Mouse (Mus musculus) heart, adult 2 months (tissue): ENCODE data around the gene Olfr721-ps1. TPM values are rescaled to one million over a fixed set of nuclear protein-coding genes. Genes with fewer than 3 reads are reported as not detected.

Source experiments
- DNase-seq, 2 experiments: peaks; one replicate each; pipeline ENCODE4 v3.0.0; 2021
- H3K27ac ChIP-seq: fragments of 200-600 bp; 2 replicates; pipeline ENCODE4 v1.8.1; 2022
- H3K27me3 ChIP-seq: fragments of 200-500 bp; 2 replicates; pipeline ENCODE4 v1.6.1; 2012; ENCODE audit warnings: mild to moderate bottlenecking, low read length, inconsistent platforms, mixed read lengths; ENCODE audit not compliant: control insufficient read depth, insufficient read depth
- H3K36me3 ChIP-seq: fragments of 200-500 bp; 2 replicates; pipeline ENCODE4 v1.6.1; 2012; ENCODE audit warnings: low read length, inconsistent platforms; ENCODE audit not compliant: control insufficient read depth, insufficient read depth
- H3K4me1 ChIP-seq: fragments of 200-500 bp; 2 replicates; pipeline ENCODE4 v1.6.1; 2011; ENCODE audit warnings: low read length; ENCODE audit not compliant: control insufficient read depth, insufficient read depth
- H3K4me3 ChIP-seq: fragments of 200-600 bp; 2 replicates; pipeline ENCODE4 v1.8.1; 2022
- H3K79me2 ChIP-seq: fragments of 200-500 bp; replicated peaks from 2 replicates; pipeline ENCODE4 v1.6.1; 2012; ENCODE audit warnings: mild to moderate bottlenecking, inconsistent platforms, low read length, moderate library complexity, mixed read lengths; ENCODE audit not compliant: control insufficient read depth, insufficient read depth
- H3K9ac ChIP-seq: fragments of 200-500 bp; 2 replicates; pipeline ENCODE4 v1.6.1; 2012; ENCODE audit warnings: low read depth, mild to moderate bottlenecking, control low read depth, inconsistent platforms, low read length, mixed read lengths
- CTCF ChIP-seq: fragments of 200-600 bp; IDR thresholded peaks from 2 replicates; pipeline ENCODE4 v1.8.1; 2022; ENCODE audit warnings: antibody characterized with exemption, mild to moderate bottlenecking, moderate library complexity
- EP300 ChIP-seq: fragments of 200-500 bp; IDR thresholded peaks from 2 replicates; pipeline ENCODE4 v1.6.1; 2011; ENCODE audit warnings: low read depth, low read length, control low read depth; ENCODE audit not compliant: insufficient read depth
- POLR2A ChIP-seq: fragments of 200-500 bp; IDR thresholded peaks from 2 replicates; pipeline ENCODE4 v1.6.1; 2011; ENCODE audit warnings: mild to moderate bottlenecking, low read depth, low read length, control low read depth; ENCODE audit not compliant: insufficient read depth
- WGBS: fragments of 180-500 bp; shearing (Covaris S2); methylation state at CpG from one replicate; pipeline ENCODE4 v1.1.7; 2018; 5-methylcytosine and 5-hydroxymethylcytosine counted together
- intact Hi-C: fragments of 180-260 bp; cut with DNase I; formaldehyde crosslinking; loops from one replicate; pipeline ENCODE4 v1.15.1; 2025
- polyA plus RNA-seq: library from polyadenylated mRNA; depleted of rRNA; stranded (reverse); fragments of >200 nt; gene quantifications from 2 replicates; pipeline ENCODE4 v1.2.3, GENCODE M21; 2012; rRNA removed
- total RNA-seq, 2 experiments: library from RNA; stranded (reverse); gene quantifications; 2 replicates each; pipeline ENCODE4 v1.2.3; 2021

Olfr721-ps1 gene
- total and polyA plus RNA-seq, 3 experiments: not detected

DNA sequence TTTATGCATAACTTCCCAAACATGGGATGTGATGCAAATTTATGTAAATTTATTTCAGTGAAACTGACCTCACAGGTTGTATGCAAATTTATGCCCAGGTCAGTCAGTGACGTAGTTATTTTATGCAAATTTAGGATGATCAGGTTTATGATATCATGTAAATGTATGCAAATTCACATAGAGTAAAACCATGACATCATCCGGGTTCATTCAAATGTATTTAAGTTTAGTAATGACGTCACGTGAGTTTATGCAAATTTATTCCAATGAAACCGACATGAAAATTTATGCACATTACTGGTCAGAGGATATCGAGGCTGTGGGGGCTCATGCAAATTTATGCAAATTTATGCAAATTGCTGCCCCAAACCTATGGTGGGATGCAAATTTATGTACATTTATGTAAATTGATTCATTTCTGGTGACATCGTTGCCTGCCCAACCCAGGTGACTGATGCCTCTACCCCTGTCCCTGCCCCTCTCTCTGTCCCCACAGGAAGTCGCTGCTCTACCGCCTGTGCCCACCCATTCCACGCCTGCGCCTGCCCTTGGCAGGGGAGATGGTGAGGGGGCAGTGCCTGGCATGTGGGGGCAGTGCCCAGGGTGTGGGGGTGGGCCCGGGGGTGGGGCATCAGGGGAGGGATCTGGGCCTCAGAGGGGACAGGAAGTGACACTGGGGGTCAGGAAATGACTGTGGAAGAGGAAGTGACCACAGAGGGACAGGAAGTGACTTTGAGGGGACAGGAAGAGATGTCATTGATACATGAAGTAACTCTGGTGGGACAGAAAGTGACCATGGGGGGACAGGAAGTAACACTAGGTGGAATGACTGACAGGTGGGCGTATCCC, 46.4 kb upstream of the Olfr721-ps1 start:
- Histone ChIP-seq H3K79me2 (no peaks in the 10 kb centered on the region), H3K27me3 (no peaks in the 10 kb centered on the region), H3K4me1 (no peaks in the 10 kb centered on the region), H3K27ac (no peak overlapping the region), H3K36me3 (no peaks in the 10 kb centered on the region), H3K4me3 (no peak overlapping the region), H3K9ac (no peak overlapping the region)
- no peak for DNase-seq
- intact Hi-C loops: no loop called here
- TF ChIP-seq POLR2A (no peak), CTCF (no peak), EP300 (no peak)
- WGBS: 96% methylated on average over 13 of the region's 13 CpGs

- WGBS: 96% methylated on average over 8 of the region's 8 CpGs
- H3K27ac ChIP-seq: no peak overlapping the region
- no peaks in the 10 kb centered on the region for H3K4me1 ChIP-seq
- H3K4me3 ChIP-seq: no peak overlapping the region
- H3K36me3 ChIP-seq: no peaks in the 10 kb centered on the region
- intact Hi-C loops: no loop called here
- H3K27me3 ChIP-seq: no peaks in the 10 kb centered on the region
- no peak for TF ChIP-seq CTCF
- TF ChIP-seq EP300: no peak
- TF ChIP-seq POLR2A: no peak
- H3K9ac ChIP-seq: no peak overlapping the region
- no peak for DNase-seq
- H3K79me2 ChIP-seq: no peaks in the 10 kb centered on the region
Measured at GRCm38 (mm10) chr14:14355360-14355646, 45.8 kb upstream of the Olfr721-ps1 start.

GRCm38 (mm10) chr14:14395535-14395934, 5.6 kb upstream of the Olfr721-ps1 start:
- Histone ChIP-seq H3K27ac (no peak overlapping the region), H3K36me3 (no peaks in the 10 kb centered on the region), H3K79me2 (no peaks in the 10 kb centered on the region), H3K27me3 (no peaks in the 10 kb centered on the region), H3K4me1 (no peaks in the 10 kb centered on the region), H3K4me3 (no peak overlapping the region), H3K9ac (no peak overlapping the region)
- TF ChIP-seq EP300 (no peak), POLR2A (no peak), CTCF (no peak)
- intact Hi-C loops: no loop called here
- 89% methylated on average over 1 of the region's 1 CpGs for WGBS
- DNase-seq: no peak

GRCm38 (mm10) chr14:14436078-14436658, 35.1 kb downstream of the Olfr721-ps1 start:
- 59% methylated on average over 3 of the region's 3 CpGs for WGBS
- TF ChIP-seq EP300: no peak
- no peak for TF ChIP-seq POLR2A
- TF ChIP-seq CTCF: no peak
- intact Hi-C loops: no loop called here
- H3K36me3 ChIP-seq: no peaks in the 10 kb centered on the region
- H3K9ac ChIP-seq: no peak overlapping the region
- no peaks in the 10 kb centered on the region for H3K27me3 ChIP-seq
- no peaks in the 10 kb centered on the region for H3K4me1 ChIP-seq
- DNase-seq: no peak
- H3K27ac ChIP-seq: no peak overlapping the region
- H3K79me2 ChIP-seq: no peaks in the 10 kb centered on the region
- no peak overlapping the region for H3K4me3 ChIP-seq

Other genes starting within 250 kb of the Olfr721-ps1 start
- not detected for gene Olfr720, start 214.5 kb upstream of the Olfr721-ps1 start, total RNA-seq
- not detected in 2 replicates for gene Olfr720, start 214.5 kb upstream of the Olfr721-ps1 start, polyA plus RNA-seq
- not detected for gene Olfr31, start 78.5 kb upstream of the Olfr721-ps1 start, total RNA-seq
- gene Olfr31, start 78.5 kb upstream of the Olfr721-ps1 start, polyA plus RNA-seq: not detected in 2 replicates
- gene Il3ra, start 55.0 kb upstream of the Olfr721-ps1 start, total RNA-seq: 1 to 10 TPM; 2.6 to 3.7 TPM
- 9.9 and 18.4 TPM in 2 replicates for gene Il3ra, start 55.0 kb upstream of the Olfr721-ps1 start, polyA plus RNA-seq